Mouse (Mus musculus) testis, adult 2 months (tissue): ENCODE results near the gene Ctxn1.

ENCODE experiments used
- CTCF ChIP-seq: fragments of 200-500 bp; IDR thresholded peaks from 2 replicates; pipeline ENCODE4 v1.5.1; 2012; ENCODE audit warnings: low read depth, mild to moderate bottlenecking, inconsistent platforms, low read length, moderate library complexity; ENCODE audit not compliant: control insufficient read depth, insufficient read depth, insufficient replicate concordance
- POLR2A ChIP-seq: fragments of 200-500 bp; IDR thresholded peaks from 2 replicates; pipeline ENCODE4 v1.6.1; 2012; ENCODE audit warnings: low read depth, mild to moderate bottlenecking, inconsistent platforms, low read length, moderate library complexity; ENCODE audit not compliant: control insufficient read depth

DNA sequence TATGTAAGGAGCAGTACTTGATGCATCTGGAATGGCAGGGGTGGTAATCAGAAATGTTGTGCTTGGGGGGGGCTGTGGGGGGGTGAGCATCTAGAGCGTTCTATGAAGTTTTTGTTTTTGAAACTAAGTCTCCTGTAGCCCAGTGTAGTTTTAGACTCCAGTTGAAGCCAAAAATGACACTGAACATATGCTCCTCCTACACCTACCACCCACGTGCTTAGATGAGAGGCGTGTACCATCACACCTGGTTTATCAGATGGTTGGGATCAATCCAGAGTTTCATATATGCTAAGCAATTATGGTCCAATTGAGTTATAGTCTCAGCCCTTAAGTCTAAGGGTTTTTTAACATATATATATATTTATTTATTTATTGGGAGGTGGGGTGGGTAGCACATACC, 39.5 kb downstream of the Ctxn1 start:
- TF ChIP-seq POLR2A: no peak
- TF ChIP-seq CTCF: no peak
